Mouse (Mus musculus): ENCODE results near the gene Pdzrn3.

Gene Pdzrn3

GRCm38 (mm10) chr6:101211361-101211841, 166.3 kb downstream of the Pdzrn3 start:
- in situ Hi-C loops (cut with MseI, MboI) = no loop called here

- in situ Hi-C loops (cut with MseI, MboI) = loop anchor here (5.0 to 10.0 kb wide), 2 partner anchors 314 to 317 kb away; no protein-coding TSS in a partner anchor
Observed at GRCm38 (mm10) chr6:101198943-101199298, 178.8 kb downstream of the Pdzrn3 start.

- in situ Hi-C loops (cut with MseI, MboI) = loop anchor here (5.0 to 10.0 kb wide), 2 partner anchors 314 to 316 kb away; no protein-coding TSS in a partner anchor
Observed at GRCm38 (mm10) chr6:101198284-101198942, 179.3 kb downstream of the Pdzrn3 start.

GRCm38 (mm10) chr6:101197642-101198041, 180.1 kb downstream of the Pdzrn3 start:
- in situ Hi-C loops (cut with MseI, MboI) = loop anchor here (5.0 to 10.0 kb wide), 2 partner anchors 313 to 315 kb away; no protein-coding TSS in a partner anchor

- in situ Hi-C loops (cut with MseI, MboI) = loop anchor here (5.0 to 10.0 kb wide), 2 partner anchors 311 to 314 kb away; no protein-coding TSS in a partner anchor
Observed at GRCm38 (mm10) chr6:101195891-101196290, 181.8 kb downstream of the Pdzrn3 start.

- in situ Hi-C loops (cut with MseI, MboI) = loop anchor here in 1 of 2 experiments (10.0 kb wide), 1 partner anchor 310 kb away; no protein-coding TSS in a partner anchor
Observed at GRCm38 (mm10) chr6:101194386-101194925, 183.2 kb downstream of the Pdzrn3 start.

GRCm38 (mm10) chr6:101191576-101191975, 186.1 kb downstream of the Pdzrn3 start:
- in situ Hi-C loops (cut with MseI, MboI) = loop anchor here in 1 of 2 experiments (10.0 kb wide), 1 partner anchor 307 kb away; no protein-coding TSS in a partner anchor

GRCm38 (mm10) chr6:101187322-101187721, 190.4 kb downstream of the Pdzrn3 start:
- in situ Hi-C loops (cut with MseI, MboI) = no loop called here

GRCm38 (mm10) chr6:101186887-101187286, 190.8 kb downstream of the Pdzrn3 start:
- in situ Hi-C loops (cut with MseI, MboI) = no loop called here

GRCm38 (mm10) chr6:101184103-101184785, 193.5 kb downstream of the Pdzrn3 start:
- in situ Hi-C loops (cut with MseI, MboI) = no loop called here

GRCm38 (mm10) chr6:101170699-101171098, 207.0 kb downstream of the Pdzrn3 start:
- in situ Hi-C loops (cut with MseI, MboI) = no loop called here

- in situ Hi-C loops (cut with MseI, MboI) = no loop called here
Observed at GRCm38 (mm10) chr6:101153511-101153921, 224.2 kb downstream of the Pdzrn3 start.

GRCm38 (mm10) chr6:101135368-101135767, 242.3 kb downstream of the Pdzrn3 start:
- in situ Hi-C loops (cut with MseI, MboI) = no loop called here

GRCm38 (mm10) chr6:101125396-101125795, 252.3 kb downstream of the Pdzrn3 start:
- in situ Hi-C loops (cut with MseI, MboI) = no loop called here

GRCm38 (mm10) chr6:101108951-101109350, 268.7 kb downstream of the Pdzrn3 start:
- in situ Hi-C loops (cut with MseI, MboI) = no loop called here

GRCm38 (mm10) chr6:101103506-101103905, 274.2 kb downstream of the Pdzrn3 start:
- in situ Hi-C loops (cut with MseI, MboI) = no loop called here

- in situ Hi-C loops (cut with MseI, MboI) = no loop called here
Observed at GRCm38 (mm10) chr6:101101709-101102654, 275.7 kb downstream of the Pdzrn3 start.
